Mouse (Mus musculus): ENCODE data around the gene Hap1.
"Not testable (repeated sequence)": the region's sequence is repeated elsewhere in the genome, so short reads cannot be mapped to it uniquely, and the experiment has no call there.

The Hap1 gene

GRCm38 (mm10) chr11:100356819-100357211 is 887 bp upstream of the Hap1 start:
- CTCF ChIA-PET, result interaction anchor here (0.6 kb wide), 1 partner anchor 35 kb away, joined by 3 read pairs; no protein-coding TSS in a partner anchor

GRCm38 (mm10) chr11:100355151-100355951 is 577 bp downstream of the Hap1 start:
- CTCF ChIA-PET, result interaction anchor here (0.6 to 0.7 kb wide), 3 partner anchors 59 to 1215 kb away, joined by 3 to 14 read pairs (median 3); no protein-coding TSS in a partner anchor

GRCm38 (mm10) chr11:100352076-100352857 is 3.7 kb downstream of the Hap1 start:
- CTCF ChIA-PET, result interaction anchor here (0.7 kb wide), 1 partner anchor 9 kb away, joined by 5 read pairs; no protein-coding TSS in a partner anchor

- CTCF ChIA-PET, result no interaction called here
Observed at GRCm38 (mm10) chr11:100344269-100344668, 11.7 kb downstream of the Hap1 start.

- CTCF ChIA-PET, result interaction anchor here (0.8 kb wide), 1 partner anchor 679 kb away, joined by 5 read pairs; no protein-coding TSS in a partner anchor
Observed at GRCm38 (mm10) chr11:100335731-100336130, 20.2 kb downstream of the Hap1 start.

GRCm38 (mm10) chr11:100333944-100334457 is 21.9 kb downstream of the Hap1 start, which contains the start of gene Gast:
Gene Gast (plus strand): TSS chr11:100334407.
- CTCF ChIA-PET, result no interaction called here

- CTCF ChIA-PET, result no interaction called here
Observed at GRCm38 (mm10) chr11:100332766-100333515, 23.0 kb downstream of the Hap1 start.

- CTCF ChIA-PET, result not testable (repeated sequence)
Observed at GRCm38 (mm10) chr11:100330816-100331375, 25.0 kb downstream of the Hap1 start.

GRCm38 (mm10) chr11:100330235-100330634 is 25.7 kb downstream of the Hap1 start:
- CTCF ChIA-PET, result no interaction called here

GRCm38 (mm10) chr11:100327761-100328160 is 28.2 kb downstream of the Hap1 start:
- CTCF ChIA-PET, result no interaction called here

GRCm38 (mm10) chr11:100327316-100327715 is 28.6 kb downstream of the Hap1 start:
- CTCF ChIA-PET, result no interaction called here

GRCm38 (mm10) chr11:100325062-100325629 is 30.8 kb downstream of the Hap1 start:
- CTCF ChIA-PET, result no interaction called here

- CTCF ChIA-PET, result interaction anchor here (0.5 to 0.7 kb wide), 2 partner anchors 29 to 535 kb away, joined by 3 read pairs; partner anchors contain the start of gene Stat5a
Observed at GRCm38 (mm10) chr11:100323578-100323977, 32.4 kb downstream of the Hap1 start.

GRCm38 (mm10) chr11:100322591-100323258 is 33.2 kb downstream of the Hap1 start:
- CTCF ChIA-PET, result interaction anchor here (0.7 kb wide), 1 partner anchor 1106 kb away, joined by 3 read pairs; no protein-coding TSS in a partner anchor

- CTCF ChIA-PET, result interaction anchor here (0.6 to 1.1 kb wide), 2 partner anchors 10 to 167 kb away, joined by 3 to 9 read pairs; no protein-coding TSS in a partner anchor
Observed at GRCm38 (mm10) chr11:100321479-100322305, 34.2 kb downstream of the Hap1 start.

GRCm38 (mm10) chr11:100320701-100321410 is 35.1 kb downstream of the Hap1 start:
- CTCF ChIA-PET, result interaction anchor here (1.1 kb wide), 1 partner anchor 9 kb away, joined by 3 read pairs; no protein-coding TSS in a partner anchor

- CTCF ChIA-PET, result interaction anchor here (1.1 kb wide), 1 partner anchor 8 kb away, joined by 3 read pairs; no protein-coding TSS in a partner anchor
Observed at GRCm38 (mm10) chr11:100320172-100320630, 35.7 kb downstream of the Hap1 start.

- CTCF ChIA-PET, result no interaction called here
Observed at GRCm38 (mm10) chr11:100319492-100320171, 36.3 kb downstream of the Hap1 start, which contains the start of gene Eif1. Gene Eif1 (plus strand): TSS chr11:100319885.

Data from spleen, embryonic (tissue).